Mouse (Mus musculus): Measurements from ENCODE around the gene Hhex. TPM values are rescaled to one million over a fixed set of nuclear protein-coding genes. Genes with fewer than 3 reads are reported as not detected.

The Hhex gene
- polyA plus RNA-seq, 1 experiment from 2014 or later: 38.0 TPM

DNA sequence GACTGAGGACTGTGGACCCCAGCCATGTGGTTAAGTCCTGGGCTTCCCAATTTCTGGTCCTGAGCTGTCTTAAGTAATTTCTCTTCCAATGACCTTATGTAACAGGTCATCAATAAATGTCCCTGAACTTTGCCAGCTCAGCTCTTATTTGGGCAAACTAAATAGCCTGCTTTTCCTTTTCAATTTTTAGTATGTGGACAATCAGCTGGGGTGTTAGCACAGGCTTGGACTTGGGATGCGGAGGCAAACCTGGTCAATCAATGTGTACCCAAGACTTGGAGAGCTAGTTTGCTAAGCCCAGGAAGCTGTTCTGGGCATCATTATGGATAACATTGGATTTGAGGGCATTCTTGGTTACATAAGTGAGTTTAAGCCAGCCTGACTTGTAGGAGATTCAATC lies 21.4 kb downstream of the Hhex start:
- Histone ChIP-seq H3K36me3 (no peaks in the 10 kb centered on the region), H3K4me1 (no peaks in the 10 kb centered on the region), H3K4me2 (no peak overlapping the region), H3K27me3 (no peaks in the 10 kb centered on the region), H3K9ac (no peak overlapping the region), H3K27ac (no peak overlapping the region), H3K9me3 (no peaks in the 10 kb centered on the region), H3K4me3 (no peak overlapping the region)
- no peak for ATAC-seq (ENCODE audit: borderline replicate concordance, extremely low read depth, low FRiP score, low TSS enrichment)
- 92% methylated on average over 1 of the region's 1 CpGs for WGBS

DNA sequence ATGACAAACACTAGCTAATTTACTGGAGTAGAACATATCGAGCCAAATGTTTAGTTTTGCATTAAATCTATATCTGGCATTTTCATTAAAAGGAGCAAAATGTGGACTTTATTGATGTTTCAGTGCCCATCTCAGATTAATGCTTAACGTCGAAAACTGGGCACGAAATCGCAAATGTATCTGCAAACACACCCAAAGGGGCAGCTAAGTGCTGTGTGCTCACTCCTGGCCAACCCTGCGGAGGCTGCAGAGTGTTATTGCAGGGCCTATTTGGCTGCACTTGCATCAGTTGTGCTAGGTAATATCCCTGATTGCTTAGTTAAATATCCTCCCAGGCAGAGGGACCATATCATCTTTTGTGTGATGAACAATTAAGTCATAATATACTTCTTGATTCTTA lies 23.4 kb downstream of the Hhex start:
- no peak for ATAC-seq (ENCODE audit: borderline replicate concordance, extremely low read depth, low FRiP score, low TSS enrichment)
- no peaks in the 10 kb centered on the region for H3K9me3 ChIP-seq
- H3K36me3 ChIP-seq: no peaks in the 10 kb centered on the region
- no peaks in the 10 kb centered on the region for H3K27me3 ChIP-seq
- no peak overlapping the region for H3K4me2 ChIP-seq
- no peak overlapping the region for H3K9ac ChIP-seq
- H3K4me3 ChIP-seq: no peak overlapping the region
- no peaks in the 10 kb centered on the region for H3K4me1 ChIP-seq
- 71% methylated on average over 6 of the region's 6 CpGs for WGBS
- H3K27ac ChIP-seq: no peak overlapping the region

DNA sequence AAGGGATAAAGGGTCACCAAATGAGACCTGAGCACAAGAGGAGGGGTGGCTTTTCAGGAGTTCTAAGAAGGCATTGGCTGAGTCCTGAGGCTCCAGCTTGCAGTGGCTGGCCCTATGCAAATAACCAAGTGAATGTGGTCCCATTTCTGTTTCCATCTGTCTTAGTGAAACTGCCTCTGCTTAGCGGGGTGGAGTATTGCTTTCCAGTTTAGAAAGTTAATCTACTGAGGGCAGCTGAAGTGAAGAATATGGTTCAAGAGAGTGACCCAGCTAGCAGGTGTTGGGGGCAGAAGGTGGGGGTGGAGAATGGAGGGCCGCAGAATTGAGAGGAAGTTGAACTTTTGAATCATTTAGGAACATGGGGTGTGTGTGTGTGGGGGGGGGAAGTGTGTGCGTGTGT lies 31.8 kb downstream of the Hhex start:
- H3K27me3 ChIP-seq: no peaks in the 10 kb centered on the region
- no peak overlapping the region for H3K9ac ChIP-seq
- H3K36me3 ChIP-seq: no peaks in the 10 kb centered on the region
- WGBS: 76% methylated on average over 3 of the region's 3 CpGs
- no peaks in the 10 kb centered on the region for H3K9me3 ChIP-seq
- H3K4me2 ChIP-seq: no peak overlapping the region
- no peak overlapping the region for H3K27ac ChIP-seq
- no peaks in the 10 kb centered on the region for H3K4me1 ChIP-seq
- H3K4me3 ChIP-seq: no peak overlapping the region
- no peak for ATAC-seq (ENCODE audit: borderline replicate concordance, extremely low read depth, low FRiP score, low TSS enrichment)

DNA sequence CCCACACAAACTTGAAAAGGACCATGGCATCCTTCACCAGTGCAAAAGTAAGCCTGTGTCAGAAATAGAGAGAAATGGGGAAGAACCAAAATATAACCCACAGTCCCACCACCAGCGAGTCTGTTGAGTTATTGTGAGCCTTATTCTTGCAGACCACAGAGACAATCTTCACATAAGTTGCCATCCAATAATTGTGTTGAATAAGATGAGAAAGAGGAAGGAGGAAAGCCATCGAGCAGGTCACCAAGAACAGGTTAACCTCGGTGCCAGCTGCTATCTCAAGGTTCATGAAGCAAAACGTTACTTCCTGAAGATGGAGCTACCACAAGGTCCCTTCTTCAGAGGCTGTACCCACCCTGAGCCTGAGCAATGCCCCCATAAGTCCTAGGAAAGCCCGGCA lies 32.4 kb downstream of the Hhex start:
- no peaks in the 10 kb centered on the region for H3K9me3 ChIP-seq
- no peak for ATAC-seq (ENCODE audit: borderline replicate concordance, extremely low read depth, low FRiP score, low TSS enrichment)
- no peak overlapping the region for H3K27ac ChIP-seq
- H3K27me3 ChIP-seq: no peaks in the 10 kb centered on the region
- H3K4me2 ChIP-seq: no peak overlapping the region
- H3K4me3 ChIP-seq: no peak overlapping the region
- H3K9ac ChIP-seq: no peak overlapping the region
- H3K36me3 ChIP-seq: no peaks in the 10 kb centered on the region
- H3K4me1 ChIP-seq: no peaks in the 10 kb centered on the region
- WGBS: 85% methylated on average over 5 of the region's 5 CpGs

DNA sequence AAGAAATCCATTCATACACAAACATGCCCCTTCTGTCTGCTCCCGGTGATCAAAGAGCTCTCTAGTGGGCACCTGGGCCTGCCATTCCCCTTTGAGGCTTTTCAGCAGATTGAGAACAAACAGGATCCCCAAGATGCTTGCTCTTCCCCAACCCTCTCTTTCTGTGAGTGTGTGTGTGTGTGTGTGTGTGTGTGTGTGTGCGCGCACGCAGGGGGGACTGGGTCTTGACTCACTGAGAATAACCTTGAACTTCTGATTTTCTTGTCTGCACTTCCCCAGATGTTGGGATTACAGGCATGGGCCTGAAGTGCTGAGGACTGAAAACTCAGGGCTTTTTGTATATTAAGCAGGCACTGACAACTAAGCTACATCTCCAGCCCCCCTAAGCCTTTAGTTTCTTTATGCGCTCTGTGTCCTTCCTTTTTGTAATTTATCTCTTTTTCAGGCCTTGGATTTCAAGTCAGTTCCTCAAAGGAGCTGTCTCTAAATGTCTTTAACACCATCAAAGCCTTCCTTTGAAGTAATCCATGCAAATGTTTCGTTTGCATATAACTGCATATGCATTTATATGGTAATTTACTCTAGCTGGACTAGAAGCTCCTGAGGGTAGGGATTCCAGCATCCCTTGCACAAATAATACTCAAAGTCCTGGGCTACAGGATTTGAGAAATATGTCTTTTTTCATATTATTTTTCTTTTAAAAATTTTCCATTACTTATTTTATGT lies 34.4 kb downstream of the Hhex start:
- 73% methylated on average over 6 of the region's 6 CpGs for WGBS
- Histone ChIP-seq H3K9ac (no peak overlapping the region), H3K4me2 (no peak overlapping the region), H3K4me1 (no peaks in the 10 kb centered on the region), H3K36me3 (no peaks in the 10 kb centered on the region), H3K4me3 (no peak overlapping the region), H3K27me3 (no peaks in the 10 kb centered on the region), H3K9me3 (no peaks in the 10 kb centered on the region), H3K27ac (no peak overlapping the region)
- no peak for ATAC-seq (ENCODE audit: borderline replicate concordance, extremely low read depth, low FRiP score, low TSS enrichment)

DNA sequence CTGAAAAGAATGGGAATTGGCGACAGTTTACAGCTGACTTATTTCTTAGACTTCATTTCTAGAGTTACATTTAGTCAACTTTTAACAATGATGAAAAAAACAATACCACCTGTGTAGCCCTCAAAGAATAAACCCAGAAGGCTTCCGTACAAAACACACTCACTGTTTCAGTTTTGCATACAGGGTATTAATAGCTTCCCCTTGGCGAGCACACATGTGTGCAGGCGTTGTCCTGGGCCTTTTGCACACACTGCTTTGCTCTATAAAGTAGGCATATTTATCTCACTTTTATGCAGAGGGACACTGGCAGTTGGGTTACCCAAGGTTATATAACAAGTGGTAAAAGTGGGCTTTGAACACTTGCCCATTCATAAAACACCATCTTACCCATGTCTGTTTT lies 37.1 kb downstream of the Hhex start:
- no peaks in the 10 kb centered on the region for H3K9me3 ChIP-seq
- no peaks in the 10 kb centered on the region for H3K36me3 ChIP-seq
- ATAC-seq (ENCODE audit: borderline replicate concordance, extremely low read depth, low FRiP score, low TSS enrichment): no peak
- H3K27me3 ChIP-seq: no peaks in the 10 kb centered on the region
- H3K9ac ChIP-seq: no peak overlapping the region
- no peaks in the 10 kb centered on the region for H3K4me1 ChIP-seq
- no peak overlapping the region for H3K4me2 ChIP-seq
- no peak overlapping the region for H3K4me3 ChIP-seq
- no peak overlapping the region for H3K27ac ChIP-seq
- 80% methylated on average over 4 of the region's 4 CpGs for WGBS

DNA sequence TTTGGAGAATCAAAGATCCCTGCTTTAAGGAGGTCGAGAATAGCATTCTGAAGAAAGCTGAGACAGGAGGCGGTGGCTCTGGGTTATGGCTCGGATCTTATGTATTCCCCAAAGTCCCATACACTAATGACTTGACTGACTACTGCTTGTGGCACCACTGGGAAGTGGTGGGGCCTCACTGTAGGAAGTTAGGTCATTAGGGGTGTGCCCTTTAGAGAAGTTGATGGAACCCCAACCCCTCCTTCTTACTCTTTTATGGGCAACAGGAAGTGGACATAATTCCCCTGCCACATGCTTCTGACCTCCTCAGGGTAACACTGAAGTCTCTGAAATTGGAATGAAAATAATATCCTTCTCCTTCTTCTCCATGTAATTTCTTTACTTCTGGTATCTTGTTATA lies 38.0 kb downstream of the Hhex start:
- no peaks in the 10 kb centered on the region for H3K27me3 ChIP-seq
- WGBS: 72% methylated on average over 3 of the region's 3 CpGs
- H3K36me3 ChIP-seq: no peaks in the 10 kb centered on the region
- H3K4me3 ChIP-seq: no peak overlapping the region
- no peak overlapping the region for H3K9ac ChIP-seq
- no peaks in the 10 kb centered on the region for H3K9me3 ChIP-seq
- no peaks in the 10 kb centered on the region for H3K4me1 ChIP-seq
- no peak overlapping the region for H3K4me2 ChIP-seq
- no peak for ATAC-seq (ENCODE audit: borderline replicate concordance, extremely low read depth, low FRiP score, low TSS enrichment)
- no peak overlapping the region for H3K27ac ChIP-seq

DNA sequence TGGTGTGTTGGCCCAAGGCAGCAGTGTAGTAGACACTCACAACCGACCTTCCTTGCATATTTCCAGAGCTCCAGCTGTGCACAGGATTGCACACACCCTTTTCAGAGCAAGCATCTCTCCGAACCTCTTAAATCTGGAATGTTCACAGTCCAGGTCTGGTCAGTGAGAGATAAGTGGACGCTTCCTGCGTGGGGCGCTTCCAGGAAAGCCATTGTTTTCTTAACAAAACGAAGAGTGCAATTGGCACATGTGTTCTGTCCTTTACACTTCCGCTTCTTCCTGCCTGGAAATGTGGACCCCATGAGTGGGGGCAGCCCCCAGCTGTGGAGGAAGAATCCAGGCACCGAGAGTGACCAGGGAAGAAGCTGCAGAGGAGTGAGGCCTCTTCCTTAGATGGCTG lies 47.1 kb downstream of the Hhex start:
- Histone ChIP-seq H3K4me1 (peaks cover 3% of the 10 kb centered on the region; the same call in 1 of the 2 replicates), H3K27ac (peak overlapping the region; percentile 24; the same call in 1 of the 2 replicates), H3K36me3 (no peaks in the 10 kb centered on the region), H3K4me2 (no peak overlapping the region), H3K9ac (no peak overlapping the region), H3K27me3 (no peaks in the 10 kb centered on the region), H3K4me3 (no peak overlapping the region), H3K9me3 (no peaks in the 10 kb centered on the region)
- ATAC-seq (ENCODE audit: borderline replicate concordance, extremely low read depth, low FRiP score, low TSS enrichment): peak; percentile 49; the same call in 1 of the 2 replicates
- WGBS: 38% methylated on average over 8 of the region's 8 CpGs

DNA sequence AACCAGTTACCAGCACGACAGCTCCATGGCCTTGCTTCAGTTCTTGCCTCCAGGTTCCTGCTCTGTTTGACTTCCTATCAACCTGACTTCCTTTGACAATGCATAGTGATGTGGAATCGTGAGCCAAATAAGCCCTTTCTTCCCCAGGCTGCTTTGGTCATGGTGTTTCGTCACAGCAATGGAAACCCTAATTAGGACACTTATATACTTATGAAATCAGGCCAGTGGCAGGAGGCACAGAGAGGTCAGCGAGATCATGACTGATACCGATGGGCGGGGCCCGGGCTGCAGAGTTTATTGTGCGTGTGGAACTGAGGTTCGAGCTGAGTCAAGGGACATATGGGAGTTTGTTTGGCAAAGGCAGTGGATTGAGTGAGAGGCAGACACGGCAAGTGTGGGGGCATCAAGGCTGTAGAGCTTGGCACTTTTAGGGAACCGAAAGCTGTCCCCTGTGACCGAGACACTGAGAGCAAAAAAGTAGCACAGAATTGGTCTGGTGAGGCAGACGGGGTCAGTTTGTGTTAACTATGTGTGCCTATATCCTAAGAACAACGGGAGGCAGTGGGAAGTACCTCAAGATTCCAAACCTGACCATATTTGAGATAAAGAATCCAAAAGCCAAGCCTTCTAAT lies 48.1 kb downstream of the Hhex start:
- ATAC-seq (ENCODE audit: borderline replicate concordance, extremely low read depth, low FRiP score, low TSS enrichment): no peak
- Histone ChIP-seq H3K4me3 (no peak overlapping the region), H3K4me1 (peaks cover 3% of the 10 kb centered on the region; the same call in 1 of the 2 replicates), H3K27me3 (no peaks in the 10 kb centered on the region), H3K9ac (no peak overlapping the region), H3K4me2 (no peak overlapping the region), H3K27ac (no peak overlapping the region), H3K36me3 (no peaks in the 10 kb centered on the region), H3K9me3 (no peaks in the 10 kb centered on the region)
- WGBS: 77% methylated on average over 14 of the region's 14 CpGs

DNA sequence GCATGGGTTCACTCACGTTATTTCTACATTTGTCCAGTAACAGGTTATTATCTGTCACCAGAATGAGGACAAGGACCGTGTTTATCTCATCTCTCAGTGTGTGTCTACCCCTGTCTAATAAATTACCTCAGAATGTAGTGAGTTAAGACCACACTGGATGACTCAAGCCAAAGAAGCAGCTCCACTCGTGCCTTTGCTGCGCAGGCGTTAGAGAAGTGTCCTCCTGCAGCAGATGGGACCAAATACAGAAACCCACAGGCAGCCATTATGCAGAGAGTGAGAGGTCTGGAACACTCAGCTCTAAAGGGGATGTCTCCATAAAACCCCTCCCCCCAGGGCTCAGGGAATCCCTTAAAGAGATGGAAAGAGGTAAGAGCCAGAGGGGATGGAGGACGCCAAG lies 50.2 kb downstream of the Hhex start:
- H3K36me3 ChIP-seq: no peaks in the 10 kb centered on the region
- no peak overlapping the region for H3K4me2 ChIP-seq
- WGBS: 49% methylated on average over 6 of the region's 6 CpGs
- no peak overlapping the region for H3K27ac ChIP-seq
- no peak for ATAC-seq (ENCODE audit: borderline replicate concordance, extremely low read depth, low FRiP score, low TSS enrichment)
- no peak overlapping the region for H3K4me3 ChIP-seq
- no peaks in the 10 kb centered on the region for H3K9me3 ChIP-seq
- H3K27me3 ChIP-seq: no peaks in the 10 kb centered on the region
- peaks cover 3% of the 10 kb centered on the region; the same call in 1 of the 2 replicates for H3K4me1 ChIP-seq
- H3K9ac ChIP-seq: no peak overlapping the region

DNA sequence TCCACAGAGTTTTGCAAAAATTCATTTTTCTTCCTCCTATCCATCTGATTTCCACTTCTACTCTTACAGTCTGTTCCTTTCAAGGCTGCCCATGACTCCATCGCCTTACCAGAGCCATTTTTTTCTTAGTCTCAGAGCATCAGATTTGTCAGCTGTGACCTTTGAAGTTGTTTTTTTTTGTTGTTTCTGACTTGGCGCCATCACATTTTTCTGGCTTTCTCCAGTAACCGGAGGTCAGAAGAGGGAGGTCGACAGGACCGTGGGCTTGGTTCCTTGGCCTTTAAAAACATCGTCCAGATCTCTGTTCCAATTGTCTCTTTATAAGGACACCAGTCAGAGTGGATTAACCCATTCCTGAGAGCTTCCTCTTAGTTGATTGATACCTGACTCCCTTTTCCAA lies 52.2 kb downstream of the Hhex start:
- H3K36me3 ChIP-seq: no peaks in the 10 kb centered on the region
- ATAC-seq (ENCODE audit: borderline replicate concordance, extremely low read depth, low FRiP score, low TSS enrichment): no peak
- no peak overlapping the region for H3K4me3 ChIP-seq
- H3K27me3 ChIP-seq: no peaks in the 10 kb centered on the region
- no peak overlapping the region for H3K27ac ChIP-seq
- H3K9ac ChIP-seq: no peak overlapping the region
- H3K9me3 ChIP-seq: no peaks in the 10 kb centered on the region
- 83% methylated on average over 6 of the region's 6 CpGs for WGBS
- H3K4me2 ChIP-seq: no peak overlapping the region
- peaks cover 3% of the 10 kb centered on the region; the same call in 1 of the 2 replicates for H3K4me1 ChIP-seq

DNA sequence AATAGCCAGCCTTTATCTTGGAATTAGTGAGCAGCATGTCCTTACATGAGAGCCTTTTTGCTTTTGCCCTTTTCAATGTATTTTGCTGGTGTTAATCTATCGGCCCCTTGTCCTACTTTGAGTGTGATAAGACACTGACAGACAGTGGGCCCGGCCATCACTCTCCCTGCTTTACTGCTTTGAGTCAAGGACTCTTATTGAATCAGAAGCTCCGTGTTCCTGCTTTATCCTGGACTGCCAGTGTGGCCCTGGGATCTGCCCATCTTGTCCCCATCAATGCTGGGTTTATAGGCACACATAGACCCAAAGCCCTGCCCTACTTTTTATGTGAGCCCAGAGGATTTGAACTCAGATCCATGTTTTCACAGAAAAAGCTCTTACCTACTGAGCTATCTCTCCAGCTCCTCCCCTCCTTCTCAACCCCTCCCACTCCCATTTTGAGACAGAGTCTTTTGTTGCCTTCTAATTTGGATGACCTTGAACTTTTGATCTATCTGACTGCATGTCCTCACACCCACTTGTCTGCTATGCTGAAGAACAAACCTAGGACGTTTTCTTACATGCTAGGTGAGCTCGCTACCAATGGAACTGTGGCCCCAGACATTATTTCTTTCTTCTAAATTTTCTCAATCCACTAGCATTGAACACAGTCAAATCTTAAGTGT lies 53.3 kb downstream of the Hhex start:
- Histone ChIP-seq H3K36me3 (no peaks in the 10 kb centered on the region), H3K4me2 (no peak overlapping the region), H3K27me3 (no peaks in the 10 kb centered on the region), H3K27ac (no peak overlapping the region), H3K9me3 (no peaks in the 10 kb centered on the region), H3K4me1 (no peaks in the 10 kb centered on the region), H3K9ac (no peak overlapping the region), H3K4me3 (no peak overlapping the region)
- WGBS: 72% methylated on average over 5 of the region's 5 CpGs
- ATAC-seq (ENCODE audit: borderline replicate concordance, extremely low read depth, low FRiP score, low TSS enrichment): no peak
